Mouse (Mus musculus) hindbrain, embryonic 10.5 days (tissue): Measurements from ENCODE around the gene Zmynd12. TPM values are rescaled to one million over a fixed set of nuclear protein-coding genes. Genes with fewer than 3 reads are reported as not detected.

Source experiments
- DNase-seq: peaks from one replicate; pipeline ENCODE4 v3.0.0-alpha.2; 2017; ENCODE audit warnings: low spot score
- H3K27ac ChIP-seq: fragments of 300-500 bp; sonication (generic); 2 replicates; pipeline ENCODE4 v1.5.1; 2016; ENCODE audit warnings: mild to moderate bottlenecking, moderate library complexity
- H3K27me3 ChIP-seq: fragments of 300-500 bp; sonication (generic); 2 replicates; pipeline ENCODE4 v1.6.1; 2016; ENCODE audit warnings: mild to moderate bottlenecking; ENCODE audit not compliant: poor library complexity, insufficient read depth, severe bottlenecking
- H3K36me3 ChIP-seq: fragments of 300-500 bp; sonication (generic); 2 replicates; pipeline ENCODE4 v1.6.1; 2016; ENCODE audit warnings: mild to moderate bottlenecking, moderate library complexity
- H3K4me1 ChIP-seq: fragments of 300-500 bp; sonication (generic); replicated peaks from 2 replicates; pipeline ENCODE4 v1.6.1; 2016; ENCODE audit warnings: mild to moderate bottlenecking
- H3K4me3 ChIP-seq: fragments of 300-500 bp; sonication (generic); 2 replicates; pipeline ENCODE4 v1.5.1; 2016; ENCODE audit warnings: mild to moderate bottlenecking, moderate library complexity
- H3K9me3 ChIP-seq: fragments of 300-500 bp; sonication (generic); 2 replicates; pipeline ENCODE4 v1.6.1; 2016; ENCODE audit warnings: mild to moderate bottlenecking, moderate library complexity
- WGBS: fragments of 180-500 bp; shearing (Covaris S2); methylation state at CpG from one replicate; pipeline ENCODE4 v1.1.7; 2016; 5-methylcytosine and 5-hydroxymethylcytosine counted together
- polyA plus RNA-seq: library from polyadenylated mRNA; unstranded; fragments of >200 nt; fragmentation: Nextera tagmentation; extraction: Ambion mirVana; gene quantifications from 2 replicates; pipeline ENCODE4 v1.2.1, GENCODE M21; 2016

Zmynd12 gene
- polyA plus RNA-seq, 1 experiment from 2014 or later = 0.60 TPM

DNA sequence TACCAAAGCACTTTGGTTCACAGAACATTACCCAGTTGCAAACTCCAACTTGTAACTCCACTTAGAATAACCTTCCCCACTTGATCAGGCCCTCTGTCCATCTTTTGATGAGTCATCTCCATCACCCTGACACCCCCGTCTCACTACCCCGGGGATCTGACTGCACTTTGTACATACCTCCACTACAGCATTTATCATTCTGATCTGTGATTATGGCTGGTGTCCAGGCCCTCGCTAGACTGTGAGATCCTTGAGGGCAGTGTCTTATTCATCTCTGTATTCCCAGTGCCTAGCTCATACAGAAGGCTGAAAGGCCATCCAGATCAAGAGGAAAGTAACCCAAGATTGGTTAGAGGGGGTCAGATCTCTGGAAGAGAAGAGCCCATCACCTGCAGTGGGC lies 1.4 kb upstream of the Zmynd12 start:
- DNase-seq = no peak
- Histone ChIP-seq H3K4me3 (peak overlapping the region; percentile 75), H3K27ac (no peak overlapping the region), H3K36me3 (peaks cover 16% of the 10 kb centered on the region; the same call in 1 of the 2 replicates), H3K4me1 (peaks cover 22% of the 10 kb centered on the region), H3K27me3 (peaks cover 28% of the 10 kb centered on the region), H3K9me3 (no peaks in the 10 kb centered on the region)
- 82% methylated on average over 3 of the region's 3 CpGs for WGBS

DNA sequence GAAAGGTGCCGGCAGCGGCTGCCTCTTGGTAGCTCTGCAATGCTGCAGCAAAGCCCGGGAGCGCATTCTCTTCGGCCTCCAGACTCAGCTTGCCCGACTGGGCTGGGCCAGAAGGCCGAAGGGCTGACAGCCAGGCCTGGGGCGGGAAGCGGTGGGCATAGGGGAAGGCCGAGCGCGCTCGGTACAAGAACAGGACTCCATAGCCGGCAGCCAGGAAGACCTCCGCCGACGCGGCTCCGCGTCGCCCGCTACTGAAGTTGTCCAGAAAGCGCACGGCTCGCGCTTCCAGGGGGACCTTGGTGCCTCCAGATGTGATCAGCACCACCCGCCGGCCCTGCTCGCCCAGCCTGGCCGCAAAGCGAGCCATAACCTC lies 707 bp upstream of the Zmynd12 start:
- Histone ChIP-seq H3K36me3 (peaks cover 16% of the 10 kb centered on the region; the same call in 1 of the 2 replicates), H3K9me3 (no peaks in the 10 kb centered on the region), H3K4me1 (peaks cover 22% of the 10 kb centered on the region), H3K27ac (peak overlapping the region; percentile 90), H3K4me3 (peak overlapping the region; percentile 75), H3K27me3 (peaks cover 28% of the 10 kb centered on the region)
- DNase-seq = no peak
- WGBS = under 1% methylated on average over 31 of the region's 31 CpGs

DNA sequence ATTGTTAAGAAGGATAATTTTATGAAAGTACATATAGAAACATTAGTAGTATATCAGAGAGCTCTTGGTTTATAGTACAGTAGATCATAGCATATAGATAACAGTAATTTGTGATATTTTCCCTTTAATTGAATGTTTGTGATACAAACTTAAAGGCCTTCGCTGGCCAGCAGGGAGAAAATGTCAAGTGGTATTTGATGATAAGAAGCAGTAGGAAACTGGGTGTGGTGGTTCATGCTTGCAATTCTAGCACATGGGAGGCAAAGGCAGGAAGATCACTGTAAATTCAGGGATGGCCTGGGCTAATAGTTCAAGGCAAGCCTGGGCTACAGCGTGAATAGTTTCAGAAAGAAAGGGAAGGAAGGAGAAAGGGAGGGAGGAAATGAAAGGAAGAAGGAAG lies 2.5 kb downstream of the Zmynd12 start:
- Histone ChIP-seq H3K27me3 (peaks cover 31% of the 10 kb centered on the region), H3K4me3 (no peak overlapping the region), H3K27ac (no peak overlapping the region), H3K9me3 (no peaks in the 10 kb centered on the region), H3K4me1 (peaks cover 22% of the 10 kb centered on the region), H3K36me3 (peaks cover 4% of the 10 kb centered on the region; the same call in 1 of the 2 replicates)
- no peak for DNase-seq
- 93% methylated on average over 2 of the region's 2 CpGs for WGBS

DNA sequence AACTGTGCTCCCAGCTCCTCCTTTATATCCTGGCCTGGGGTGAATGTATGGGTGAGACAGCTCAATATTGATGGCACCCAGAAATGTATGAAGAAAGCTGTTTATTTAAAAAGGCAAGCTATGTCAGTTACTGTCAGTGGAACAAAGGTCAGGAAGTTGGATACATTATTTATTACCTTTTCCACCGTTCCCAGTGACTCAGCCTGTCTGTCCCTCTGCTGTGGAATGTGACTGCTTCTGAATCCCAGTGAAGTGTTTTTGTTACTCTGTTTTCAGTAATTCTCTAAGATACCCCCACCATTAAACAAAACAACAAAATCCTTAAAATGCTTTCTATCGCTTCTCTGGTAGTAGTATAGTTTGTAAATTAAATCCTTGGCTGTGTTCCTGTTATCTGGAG lies 3.0 kb downstream of the Zmynd12 start:
- no peaks in the 10 kb centered on the region for H3K9me3 ChIP-seq
- no peak for DNase-seq
- peaks cover 22% of the 10 kb centered on the region for H3K4me1 ChIP-seq
- no peak overlapping the region for H3K27ac ChIP-seq
- 72% methylated on average over 2 of the region's 2 CpGs for WGBS
- no peaks in the 10 kb centered on the region for H3K36me3 ChIP-seq
- H3K27me3 ChIP-seq = peaks cover 31% of the 10 kb centered on the region
- no peak overlapping the region for H3K4me3 ChIP-seq

DNA sequence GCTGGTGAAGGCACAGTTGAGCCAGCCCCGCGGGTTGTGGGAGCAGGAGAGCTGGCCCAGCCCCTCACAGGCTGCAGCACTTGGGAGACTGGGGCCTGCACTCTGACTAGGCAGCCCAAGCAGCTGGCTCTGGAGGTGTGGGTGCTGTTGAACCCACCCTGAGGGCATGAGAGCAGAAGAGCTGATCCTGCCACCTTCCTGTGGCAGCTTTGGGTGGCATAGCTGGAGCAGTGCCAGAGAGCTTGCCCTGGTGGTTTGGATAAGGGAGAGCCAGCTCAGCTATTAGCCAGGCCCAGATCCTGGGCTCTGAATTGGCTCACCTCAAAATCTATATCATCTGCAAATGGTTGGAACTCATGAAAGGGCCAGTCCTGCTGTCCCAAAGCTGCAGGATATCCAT lies 5.1 kb downstream of the Zmynd12 start:
- no peaks in the 10 kb centered on the region for H3K9me3 ChIP-seq
- 54% methylated on average over 2 of the region's 2 CpGs for WGBS

DNA sequence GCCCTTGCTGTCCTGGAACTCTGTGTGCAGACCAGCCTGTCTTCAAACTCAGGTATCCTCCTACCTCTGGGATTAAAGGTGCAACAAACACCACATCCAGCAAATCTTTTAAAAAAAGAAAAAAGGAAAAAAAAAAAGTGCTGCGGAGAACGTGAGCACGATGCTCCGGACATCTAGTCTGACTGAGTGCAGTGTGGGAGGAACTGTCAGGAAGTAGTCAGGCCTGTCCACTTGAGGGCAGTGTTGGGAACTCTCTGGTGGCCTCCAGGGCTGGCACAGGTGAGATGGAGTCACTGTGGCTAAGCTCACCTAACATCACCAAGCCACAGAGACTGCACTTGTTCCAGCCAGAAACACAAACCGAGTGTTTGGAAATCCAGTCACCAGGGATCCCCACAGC lies 8.1 kb downstream of the Zmynd12 start:
- 35% methylated on average over 5 of the region's 5 CpGs for WGBS
- Histone ChIP-seq H3K4me3 (no peak overlapping the region), H3K9me3 (peaks cover 2% of the 10 kb centered on the region), H3K36me3 (no peaks in the 10 kb centered on the region), H3K27me3 (peaks cover 7% of the 10 kb centered on the region; the same call in 1 of the 2 replicates), H3K4me1 (no peaks in the 10 kb centered on the region), H3K27ac (no peak overlapping the region)
- DNase-seq = peak; percentile 24

More for the DNA sequence above, 5.1 kb downstream of the Zmynd12 start:
- Histone ChIP-seq H3K4me1 (peaks cover 10% of the 10 kb centered on the region), H3K4me3 (no peak overlapping the region), H3K36me3 (no peaks in the 10 kb centered on the region), H3K27me3 (peaks cover 31% of the 10 kb centered on the region), H3K27ac (no peak overlapping the region)
- no peak for DNase-seq

DNA sequence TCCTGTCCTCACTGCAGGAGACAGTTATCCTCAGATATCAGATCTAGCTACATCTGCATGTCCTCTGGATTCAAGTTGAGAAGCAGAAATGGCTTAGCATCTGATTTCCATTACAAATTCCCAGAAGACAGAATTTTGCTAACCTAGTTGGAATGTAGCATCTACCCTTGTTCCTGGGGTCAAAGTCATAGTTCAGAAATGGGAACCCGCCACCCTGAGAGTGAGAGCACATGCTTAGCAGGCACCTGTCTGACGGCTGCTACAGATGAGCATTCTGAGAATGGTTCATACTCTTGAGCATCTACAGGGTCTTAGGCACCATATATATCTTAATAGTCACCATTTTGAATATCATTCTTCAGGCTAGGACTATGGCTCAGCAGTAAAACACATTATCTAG lies 15.3 kb downstream of the Zmynd12 start:
- H3K4me1 ChIP-seq = peaks cover 6% of the 10 kb centered on the region
- H3K9me3 ChIP-seq = peaks cover 6% of the 10 kb centered on the region
- no peaks in the 10 kb centered on the region for H3K27me3 ChIP-seq
- DNase-seq = no peak
- no peaks in the 10 kb centered on the region for H3K36me3 ChIP-seq
- 92% methylated on average over 2 of the region's 2 CpGs for WGBS
- no peak overlapping the region for H3K27ac ChIP-seq
- no peak overlapping the region for H3K4me3 ChIP-seq

DNA sequence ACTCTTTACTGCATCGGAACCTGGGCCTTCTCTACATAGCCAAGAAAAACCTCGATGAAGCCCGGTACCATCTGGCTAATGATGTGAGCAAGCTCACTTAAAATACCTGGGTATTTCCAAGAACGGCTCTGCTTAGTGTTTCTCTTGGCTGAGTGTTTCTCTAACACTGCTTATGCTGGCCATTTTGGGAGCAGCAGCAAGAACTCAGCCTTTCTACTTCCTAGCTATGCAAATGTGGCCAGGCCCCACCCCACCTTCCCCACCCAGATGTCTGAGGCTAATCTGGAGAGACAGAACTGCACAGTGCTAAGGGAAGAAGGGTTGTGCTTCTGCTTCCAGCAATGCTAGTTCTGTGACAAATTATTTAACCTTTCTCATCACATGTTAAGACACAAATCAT lies 19.2 kb downstream of the Zmynd12 start:
- H3K36me3 ChIP-seq = no peaks in the 10 kb centered on the region
- no peak overlapping the region for H3K4me3 ChIP-seq
- 96% methylated on average over 4 of the region's 4 CpGs for WGBS
- H3K9me3 ChIP-seq = no peaks in the 10 kb centered on the region
- DNase-seq = no peak
- H3K4me1 ChIP-seq = peaks cover 13% of the 10 kb centered on the region
- H3K27me3 ChIP-seq = no peaks in the 10 kb centered on the region
- no peak overlapping the region for H3K27ac ChIP-seq

DNA sequence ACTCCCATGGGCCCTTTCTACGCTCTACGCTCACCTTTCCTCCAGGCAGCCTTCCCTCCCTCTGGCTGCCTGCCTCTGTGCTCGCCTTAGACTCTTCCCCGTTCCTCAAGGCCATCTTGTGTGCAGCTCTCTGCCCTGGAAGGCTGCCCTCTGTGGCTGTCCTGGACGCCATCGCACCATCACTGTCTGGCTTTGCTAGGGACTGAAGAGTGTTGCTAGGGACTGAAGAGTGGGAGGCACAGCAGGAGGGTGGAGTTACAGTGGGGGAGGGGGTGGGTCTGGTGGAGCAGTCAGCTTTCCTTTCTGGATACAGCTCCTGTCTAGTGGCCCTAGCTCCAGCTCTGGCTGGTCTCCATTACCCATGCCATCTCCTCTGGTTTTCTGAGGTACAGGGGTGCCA lies 19.9 kb downstream of the Zmynd12 start:
- Histone ChIP-seq H3K27ac (peak overlapping the region; percentile 73), H3K4me3 (no peak overlapping the region), H3K27me3 (no peaks in the 10 kb centered on the region), H3K4me1 (peaks cover 13% of the 10 kb centered on the region), H3K36me3 (no peaks in the 10 kb centered on the region), H3K9me3 (no peaks in the 10 kb centered on the region)
- WGBS = 42% methylated on average over 6 of the region's 6 CpGs
- DNase-seq = no peak

DNA sequence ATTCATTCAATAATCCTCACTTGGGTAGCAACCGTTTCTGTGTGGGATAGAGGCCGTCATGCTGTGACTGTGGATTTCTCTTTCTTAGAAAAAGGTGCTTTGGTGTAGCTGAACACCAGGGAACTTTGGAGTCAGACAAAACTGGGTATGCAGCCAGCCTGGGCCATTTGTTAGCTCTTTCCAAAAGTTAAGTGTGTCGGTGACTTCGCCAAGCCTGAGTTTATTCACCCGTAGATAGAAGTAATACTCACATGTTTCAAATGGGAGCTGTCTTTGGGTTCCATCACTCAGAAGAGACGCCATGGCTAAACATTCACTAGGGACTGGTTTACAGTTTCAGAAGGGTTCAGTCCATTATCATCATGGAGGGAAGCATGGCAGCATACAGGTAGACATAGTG lies 24.6 kb downstream of the Zmynd12 start:
- Histone ChIP-seq H3K4me1 (peaks cover 12% of the 10 kb centered on the region), H3K9me3 (no peaks in the 10 kb centered on the region), H3K27me3 (no peaks in the 10 kb centered on the region), H3K4me3 (no peak overlapping the region), H3K36me3 (no peaks in the 10 kb centered on the region), H3K27ac (no peak overlapping the region)
- WGBS = 92% methylated on average over 6 of the region's 6 CpGs
- DNase-seq = no peak

DNA sequence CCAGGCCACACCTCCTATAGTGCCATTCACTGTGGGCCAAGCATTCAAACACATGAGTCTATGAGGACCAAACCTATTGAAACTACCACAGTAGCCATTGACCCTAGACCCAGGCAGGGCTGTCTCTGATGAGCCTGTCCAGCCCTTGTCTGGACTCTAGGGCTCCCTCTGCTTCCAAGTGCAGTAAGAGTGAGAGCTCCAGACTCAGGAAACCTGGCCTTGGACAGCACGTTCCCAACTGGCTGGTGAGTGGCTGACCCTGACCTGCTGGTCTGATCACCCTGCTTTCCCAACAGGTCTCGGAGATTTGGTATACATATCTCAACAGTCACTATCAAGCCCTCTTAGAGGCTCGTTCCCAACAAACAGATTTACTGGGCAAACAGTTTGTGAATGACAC lies 25.2 kb downstream of the Zmynd12 start:
- no peak for DNase-seq
- no peaks in the 10 kb centered on the region for H3K27me3 ChIP-seq
- 89% methylated on average over 3 of the region's 3 CpGs for WGBS
- peaks cover 10% of the 10 kb centered on the region for H3K4me1 ChIP-seq
- no peak overlapping the region for H3K27ac ChIP-seq
- H3K9me3 ChIP-seq = no peaks in the 10 kb centered on the region
- no peaks in the 10 kb centered on the region for H3K36me3 ChIP-seq
- H3K4me3 ChIP-seq = no peak overlapping the region

DNA sequence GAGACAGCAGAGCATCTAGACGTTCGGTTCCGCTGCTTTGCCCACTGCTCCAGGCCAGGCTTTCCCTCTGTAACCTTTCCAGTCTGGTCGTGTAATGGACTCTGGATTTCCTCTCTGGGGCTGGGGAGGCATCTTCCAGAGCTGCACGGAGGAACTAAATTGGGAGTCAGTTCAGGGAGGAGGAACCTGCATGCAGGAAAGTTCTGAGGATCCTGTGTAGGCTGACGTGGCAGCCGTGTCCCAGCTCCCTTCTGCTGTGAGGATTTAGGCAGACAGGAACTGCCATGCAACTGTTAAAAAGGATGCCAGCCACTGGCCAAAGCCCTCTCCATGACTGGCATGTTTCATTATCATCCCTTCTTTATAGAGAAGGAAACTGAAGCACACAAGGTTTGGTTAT lies 27.8 kb downstream of the Zmynd12 start:
- Histone ChIP-seq H3K27me3 (no peaks in the 10 kb centered on the region), H3K27ac (no peak overlapping the region), H3K36me3 (no peaks in the 10 kb centered on the region), H3K9me3 (no peaks in the 10 kb centered on the region), H3K4me3 (no peak overlapping the region), H3K4me1 (peaks cover 13% of the 10 kb centered on the region)
- no peak for DNase-seq
- 76% methylated on average over 7 of the region's 7 CpGs for WGBS

DNA sequence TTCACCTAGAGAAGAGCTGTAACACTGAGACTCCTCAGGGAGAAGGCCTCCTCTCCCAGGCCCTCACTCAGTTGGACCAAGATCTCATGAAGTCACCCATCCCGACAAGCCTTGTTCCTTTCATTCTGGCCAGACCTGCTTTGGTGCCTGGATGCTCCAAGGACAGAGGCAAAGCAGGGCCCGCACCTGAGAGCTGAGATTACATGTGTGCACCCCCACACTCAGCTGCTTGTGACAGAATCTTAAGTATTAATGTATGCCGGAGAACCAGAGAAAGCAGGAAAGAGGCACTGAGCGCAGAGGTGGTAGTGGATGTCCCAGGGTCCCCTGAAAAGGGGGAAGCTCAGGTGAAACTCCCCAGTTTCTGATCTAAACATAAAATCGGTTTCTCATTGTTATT lies 30.5 kb downstream of the Zmynd12 start:
- H3K36me3 ChIP-seq = no peaks in the 10 kb centered on the region
- DNase-seq = no peak
- H3K4me3 ChIP-seq = no peak overlapping the region
- no peaks in the 10 kb centered on the region for H3K27me3 ChIP-seq
- H3K9me3 ChIP-seq = no peaks in the 10 kb centered on the region
- peaks cover 13% of the 10 kb centered on the region for H3K4me1 ChIP-seq
- H3K27ac ChIP-seq = peak overlapping the region; percentile 69
- 68% methylated on average over 5 of the region's 5 CpGs for WGBS

DNA sequence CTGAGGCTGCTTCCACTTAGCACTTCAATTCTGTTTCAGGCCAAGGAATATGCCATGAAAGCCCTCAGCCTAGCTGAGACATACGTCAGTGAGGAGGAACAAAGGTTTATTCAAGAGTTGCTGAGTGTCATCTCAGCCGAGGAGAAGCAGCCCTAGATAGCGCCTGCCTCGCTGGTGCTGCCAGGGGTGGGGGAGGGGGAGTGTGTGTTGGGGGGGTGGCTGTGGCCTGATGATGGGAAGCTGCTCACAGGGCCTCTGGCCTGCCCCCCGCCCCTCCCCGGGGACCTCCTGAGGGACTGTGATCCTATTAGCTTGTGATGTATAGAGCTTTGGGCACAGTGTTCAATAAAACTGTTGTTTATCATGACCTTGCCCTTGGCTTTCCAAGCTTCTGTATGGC lies 30.9 kb downstream of the Zmynd12 start:
- Histone ChIP-seq H3K27ac (peak overlapping the region; percentile 69), H3K27me3 (no peaks in the 10 kb centered on the region), H3K36me3 (no peaks in the 10 kb centered on the region), H3K9me3 (no peaks in the 10 kb centered on the region), H3K4me3 (no peak overlapping the region), H3K4me1 (peaks cover 13% of the 10 kb centered on the region)
- DNase-seq = peak; percentile 38
- 13% methylated on average over 6 of the region's 6 CpGs for WGBS
